Mouse (Mus musculus): ENCODE data around the gene Cisd2.

DNA sequence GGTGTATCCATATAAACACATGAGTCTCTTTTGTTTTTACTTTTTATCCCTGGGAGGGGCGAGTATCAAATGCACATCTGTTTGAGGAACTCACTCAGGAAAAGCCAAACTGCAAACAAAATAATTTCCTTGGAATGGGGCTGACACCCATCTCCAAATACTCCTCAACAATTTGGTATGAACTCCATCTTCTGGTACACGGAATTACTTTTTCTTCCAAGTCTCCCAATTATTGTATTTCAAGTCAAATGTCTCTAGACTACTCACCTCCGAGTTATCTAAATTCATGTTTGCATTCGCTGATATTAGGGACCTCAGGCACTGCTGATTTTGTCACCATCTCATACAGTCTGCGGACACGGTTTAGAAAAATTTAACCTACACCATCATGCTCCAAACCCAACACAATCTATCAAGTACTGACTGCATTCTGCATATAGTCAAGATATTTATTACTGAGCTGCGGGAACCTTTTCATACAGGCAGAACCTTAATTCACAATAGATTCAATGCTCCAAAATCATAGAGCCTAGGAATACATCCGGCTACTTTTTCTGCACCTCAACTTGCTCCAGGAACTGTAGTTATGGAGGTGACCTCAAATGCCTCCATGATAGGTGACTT is 1.4 kb downstream of the Cisd2 start:
- TF ChIP-seq CTCF (IDR thresholded peaks at IDR 0.05; ENCODE audit: low read depth) (no peak), EP300 (IDR thresholded peaks at IDR 0.05; ENCODE audit: low read depth) (no peak)
